Mouse (Mus musculus): ENCODE measurements around the gene Hist1h2ah. TPM values are rescaled to one million over a fixed set of nuclear protein-coding genes. Genes with fewer than 3 reads are reported as not detected.
A peak's percentile ranks its signal among the peaks of the same experiment; 100 is the strongest.

Hist1h2ah gene
- total RNA-seq, 2 experiments from 2014 or later = 2.3 to 12.5 TPM

GRCm38 (mm10) chr13:22015479-22016450, 19.6 kb downstream of the Hist1h2ah start:
- intact Hi-C loops (cut with DNase I) = loop anchor here (1.0 to 2.0 kb wide), 2 partner anchors 21 to 40 kb away; no protein-coding TSS in a partner anchor
- DNase-seq = peak; percentile 76 to 81

DNA sequence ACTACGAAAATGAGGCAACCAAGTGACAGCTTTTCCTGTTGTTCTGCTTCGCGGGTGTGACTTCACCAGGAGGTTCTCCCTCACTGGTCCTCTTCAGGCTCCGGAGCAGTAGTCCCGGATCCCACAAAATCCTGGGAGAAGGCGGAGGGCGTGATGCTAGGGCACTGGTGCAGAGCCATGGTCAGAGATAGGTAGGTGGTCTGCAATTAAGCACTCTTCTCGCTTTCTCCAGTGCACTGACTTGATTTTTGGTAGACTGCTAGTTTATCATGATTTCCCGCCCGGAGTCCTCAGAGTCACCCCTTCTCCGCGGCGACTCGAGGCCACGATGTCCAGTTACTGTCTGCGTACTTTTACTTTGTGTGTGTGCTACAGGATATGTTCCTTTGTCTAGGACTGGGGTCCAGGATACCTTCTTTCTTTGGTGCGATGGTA, 20.9 kb downstream of the Hist1h2ah start:
- DNase-seq = no peak
- intact Hi-C loops (cut with DNase I) = loop anchor here (2.0 kb wide), 1 partner anchor 20 kb away; no protein-coding TSS in a partner anchor

DNA sequence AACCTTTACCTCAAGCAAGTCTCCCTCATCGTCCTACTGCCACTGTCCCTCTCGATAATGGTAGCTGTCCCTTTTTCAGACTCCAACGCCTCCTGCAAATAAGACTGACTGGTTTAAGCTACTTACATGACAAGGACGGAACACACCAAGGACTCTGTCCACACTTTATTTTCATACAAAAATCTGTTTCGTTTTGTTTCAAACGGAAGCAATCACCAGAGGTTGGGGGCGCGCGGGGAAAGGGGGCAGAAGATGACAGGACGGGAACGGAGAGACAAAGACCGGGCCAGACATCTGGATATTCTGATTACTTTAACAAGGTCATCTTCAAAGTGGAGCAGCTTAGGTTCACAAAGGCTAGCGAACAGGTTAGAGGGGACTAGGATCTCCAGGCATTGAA, 21.7 kb downstream of the Hist1h2ah start:
- intact Hi-C loops (cut with DNase I) = loop anchor here (2.0 kb wide), 1 partner anchor 19 kb away; no protein-coding TSS in a partner anchor
- no peak for DNase-seq

GRCm38 (mm10) chr13:22009642-22010041, 25.7 kb downstream of the Hist1h2ah start, which contains the start of gene Prss16:
Gene Prss16 (minus strand): TSS chr13:22009742.
- intact Hi-C loops (cut with DNase I) = no loop called here
- no peak for DNase-seq

- intact Hi-C loops (cut with DNase I) = no loop called here
- DNase-seq = no peak
Observed at GRCm38 (mm10) chr13:22008707-22009106, 26.7 kb downstream of the Hist1h2ah start.

DNA sequence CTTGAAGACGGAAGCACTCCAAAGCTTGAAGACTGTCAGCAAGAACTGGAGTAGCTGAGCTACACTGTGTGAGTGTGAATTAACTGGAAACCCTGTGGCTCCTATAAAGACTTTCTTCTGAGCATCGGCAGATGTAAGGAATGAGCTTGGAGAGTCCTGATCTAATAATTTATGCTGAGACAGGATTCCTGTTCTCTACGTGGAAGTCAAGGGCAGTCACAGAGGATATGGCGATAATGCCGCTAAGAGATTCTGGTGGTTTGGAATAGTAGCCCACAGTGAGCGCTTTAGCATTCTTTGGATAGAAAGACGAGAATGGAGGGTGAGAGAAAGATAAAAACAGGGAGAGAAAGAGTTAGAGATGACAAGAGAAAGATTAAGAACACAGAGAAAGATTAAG, 27.5 kb downstream of the Hist1h2ah start:
- intact Hi-C loops (cut with DNase I) = no loop called here
- no peak for DNase-seq

DNA sequence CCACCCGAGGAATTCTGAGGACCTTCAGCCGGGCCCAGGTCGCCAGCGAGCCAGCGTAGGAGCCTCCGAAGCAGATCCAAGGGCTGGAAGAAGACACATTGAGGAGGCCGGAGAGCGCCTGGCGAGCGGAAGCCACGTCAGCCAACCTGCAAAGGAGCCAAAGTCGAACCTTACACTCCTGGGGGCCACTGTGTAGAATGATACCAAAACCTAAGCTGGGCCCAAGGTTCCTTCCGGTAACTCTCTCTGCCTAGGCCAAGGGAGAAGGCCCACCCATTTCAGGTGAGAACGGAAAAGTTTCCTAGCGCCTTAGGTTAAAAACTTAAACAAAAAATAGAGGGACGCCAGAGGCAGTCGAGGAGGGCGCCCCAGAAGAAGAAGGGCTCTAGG, 28.3 kb downstream of the Hist1h2ah start:
- intact Hi-C loops (cut with DNase I) = no loop called here
- DNase-seq = no peak

DNA sequence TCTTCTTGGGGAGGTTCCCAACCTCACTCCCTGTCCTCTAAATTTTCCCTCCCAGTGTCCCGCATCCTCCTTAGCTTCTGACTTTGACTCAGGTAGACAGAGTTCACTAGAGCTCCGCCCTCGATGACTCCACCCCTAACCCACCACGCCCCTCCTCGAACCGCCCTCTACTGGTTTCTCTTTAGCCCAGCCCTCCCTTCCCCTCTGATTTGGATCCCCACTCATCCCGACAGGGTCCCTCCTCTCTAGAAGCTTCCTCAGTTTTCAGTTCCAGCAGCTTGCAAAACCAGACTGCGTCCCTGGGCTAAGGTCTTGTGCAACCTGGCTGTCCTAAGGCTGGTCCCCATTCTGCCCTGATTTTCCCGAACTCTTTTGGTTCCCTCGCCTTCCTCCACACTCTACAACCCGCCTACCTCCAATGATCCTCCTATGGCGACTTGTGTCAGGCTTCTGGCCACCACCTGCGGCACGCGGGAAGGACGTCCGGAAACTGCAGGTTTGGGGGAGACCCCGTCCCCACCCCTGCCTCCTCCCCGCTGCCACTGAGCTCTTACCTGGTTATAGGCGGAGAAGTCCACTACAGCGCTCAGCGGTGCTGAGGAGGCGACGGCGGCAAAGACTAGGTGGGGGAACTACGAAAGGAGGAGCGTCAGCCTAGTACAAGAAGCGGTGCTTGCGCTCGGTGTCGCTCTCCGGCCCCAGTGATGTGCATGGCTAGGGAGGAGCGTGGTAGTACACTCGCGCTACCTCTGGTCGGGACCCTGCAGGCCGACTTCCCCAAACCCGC, 28.8 kb downstream of the Hist1h2ah start:
- peak in 1 of 2 experiments; percentile 41 for DNase-seq
- intact Hi-C loops (cut with DNase I) = no loop called here

DNA sequence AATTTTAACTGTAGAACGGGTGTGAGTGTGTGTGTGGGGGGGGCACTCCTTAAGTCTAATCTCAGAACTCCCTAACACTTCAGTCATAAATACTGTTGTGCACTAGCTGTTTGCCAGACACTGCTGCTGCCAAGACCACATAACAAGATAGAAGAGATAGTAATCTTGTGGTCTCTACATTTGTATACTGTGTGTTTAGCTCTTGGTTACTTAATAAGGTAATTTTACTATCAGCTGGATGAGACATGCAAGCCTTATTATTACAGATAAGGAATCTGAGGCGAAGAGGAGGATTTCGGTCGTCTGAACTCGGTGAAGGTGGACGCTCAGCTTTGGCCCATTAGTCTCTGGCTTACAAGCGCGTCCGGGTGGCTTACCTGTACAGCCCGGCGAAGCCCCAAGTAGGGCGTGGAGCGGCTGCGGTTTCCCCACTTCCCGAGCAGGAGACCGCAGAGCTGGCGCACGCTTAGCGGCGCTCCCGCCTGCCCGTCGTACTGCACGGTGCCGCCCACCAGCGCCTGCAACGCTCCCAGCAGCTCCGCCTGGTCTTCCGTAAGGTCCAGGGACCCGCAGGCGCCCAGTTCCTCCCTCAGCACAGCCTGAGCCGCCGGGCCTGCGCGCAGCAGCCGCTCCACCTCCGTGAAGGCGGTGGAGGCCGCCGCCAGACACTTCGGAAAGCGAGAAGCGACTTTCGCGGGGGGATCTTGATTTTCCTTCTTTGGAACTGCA, 29.6 kb downstream of the Hist1h2ah start:
- intact Hi-C loops (cut with DNase I) = no loop called here

DNA sequence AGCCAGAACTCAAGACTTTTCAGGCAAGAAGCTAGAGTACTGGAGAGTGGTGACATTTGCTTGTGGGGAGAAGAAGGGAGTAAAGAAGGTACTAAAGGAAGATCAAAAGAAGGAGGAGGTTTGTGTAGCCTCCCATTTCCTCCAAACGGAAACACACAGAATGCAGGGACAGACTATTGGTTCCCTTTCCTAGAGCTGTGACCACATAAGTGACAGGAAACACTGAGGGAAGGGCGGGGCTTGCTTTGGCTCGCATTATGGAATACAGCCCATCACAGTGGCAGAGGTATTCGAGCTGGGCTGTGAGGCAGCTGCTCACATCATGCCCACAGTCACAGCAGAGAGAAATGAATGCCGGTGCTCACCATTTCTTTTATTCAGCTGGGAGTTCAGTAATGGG, 33.5 kb downstream of the Hist1h2ah start:
- intact Hi-C loops (cut with DNase I) = no loop called here
- DNase-seq = no peak

More for the DNA sequence above, 29.6 kb downstream of the Hist1h2ah start:
- peak; percentile 34 to 52 for DNase-seq

DNA sequence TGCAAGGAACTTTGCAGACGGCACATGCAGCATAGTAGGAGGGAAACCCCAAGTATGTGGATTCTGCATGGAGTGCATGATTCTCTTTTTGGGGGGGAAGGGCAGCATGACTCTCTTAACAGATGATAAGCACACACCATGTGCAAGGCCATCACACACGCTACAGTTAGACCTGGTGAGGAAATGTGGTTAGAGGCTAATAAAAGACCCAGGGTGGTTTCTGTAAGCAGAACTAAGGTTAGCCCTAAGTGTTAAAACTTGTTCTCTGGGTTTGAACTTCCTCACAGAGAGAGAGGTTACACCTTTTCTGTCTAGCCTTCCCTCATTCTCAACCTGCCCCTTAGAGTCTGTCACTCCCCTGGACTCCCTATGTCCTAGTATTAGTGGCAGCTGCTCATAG, 34.0 kb downstream of the Hist1h2ah start:
- intact Hi-C loops (cut with DNase I) = no loop called here
- DNase-seq = no peak

- DNase-seq = no peak
- intact Hi-C loops (cut with DNase I) = no loop called here
Observed at GRCm38 (mm10) chr13:21999147-21999546, 36.2 kb downstream of the Hist1h2ah start.

- DNase-seq = no peak
- intact Hi-C loops (cut with DNase I) = no loop called here
Observed at GRCm38 (mm10) chr13:21998412-21998811, 37.0 kb downstream of the Hist1h2ah start.

GRCm38 (mm10) chr13:21997821-21998220, 37.5 kb downstream of the Hist1h2ah start:
- intact Hi-C loops (cut with DNase I) = loop anchor here (2.0 kb wide), 1 partner anchor 29 kb away; no protein-coding TSS in a partner anchor

DNA sequence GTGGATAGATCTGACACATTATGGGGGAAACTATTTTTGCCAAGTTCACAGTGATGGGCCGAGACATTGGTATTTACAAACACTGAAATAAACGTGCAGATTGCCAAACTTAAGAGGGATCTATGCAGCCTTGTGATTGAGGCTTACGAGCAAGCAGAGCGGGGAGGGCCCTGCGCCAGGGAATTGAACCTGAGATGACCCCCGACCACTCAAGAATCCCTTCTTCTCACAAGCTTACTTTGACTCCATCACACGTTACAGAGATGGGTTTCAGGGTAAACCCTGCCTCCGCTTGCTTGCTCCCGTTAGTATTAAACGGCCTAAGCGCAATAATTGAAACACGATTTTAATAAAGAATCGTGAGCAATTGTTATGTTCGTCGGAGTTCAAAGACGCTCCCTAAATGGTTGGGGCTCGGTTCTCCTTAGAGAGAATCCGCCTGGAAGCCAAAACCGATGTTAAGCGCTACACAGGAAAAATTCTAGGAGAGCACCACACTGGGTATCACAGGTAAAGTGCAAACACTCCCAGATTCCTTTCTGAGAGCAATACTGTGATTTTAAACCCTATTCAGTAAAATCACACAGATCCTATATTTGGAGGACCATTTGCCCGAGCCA, 38.1 kb downstream of the Hist1h2ah start:
- DNase-seq = no peak
- intact Hi-C loops (cut with DNase I) = loop anchor here (2.0 kb wide), 1 partner anchor 29 kb away; no protein-coding TSS in a partner anchor

More at GRCm38 (mm10) chr13:21997821-21998220, 37.5 kb downstream of the Hist1h2ah start:
- DNase-seq = no peak

DNA sequence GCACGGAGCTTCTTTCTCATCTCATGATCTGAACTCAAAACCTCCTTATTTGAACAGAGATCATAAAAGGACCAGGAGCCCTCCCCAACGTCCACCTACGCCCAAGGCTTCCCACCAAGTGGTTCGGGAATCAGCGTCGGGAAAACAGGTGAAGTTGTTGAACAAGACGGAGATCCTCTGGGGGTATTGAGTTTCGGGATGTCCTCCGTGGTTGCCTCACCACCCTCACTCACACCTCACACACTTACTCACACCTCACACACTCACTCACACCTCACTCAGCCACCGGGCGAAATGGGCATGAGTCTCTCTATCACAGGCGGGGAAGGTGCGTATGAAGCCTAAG, 38.6 kb downstream of the Hist1h2ah start:
- intact Hi-C loops (cut with DNase I) = loop anchor here (2.0 kb wide), 1 partner anchor 30 kb away; no protein-coding TSS in a partner anchor
- no peak for DNase-seq

DNA sequence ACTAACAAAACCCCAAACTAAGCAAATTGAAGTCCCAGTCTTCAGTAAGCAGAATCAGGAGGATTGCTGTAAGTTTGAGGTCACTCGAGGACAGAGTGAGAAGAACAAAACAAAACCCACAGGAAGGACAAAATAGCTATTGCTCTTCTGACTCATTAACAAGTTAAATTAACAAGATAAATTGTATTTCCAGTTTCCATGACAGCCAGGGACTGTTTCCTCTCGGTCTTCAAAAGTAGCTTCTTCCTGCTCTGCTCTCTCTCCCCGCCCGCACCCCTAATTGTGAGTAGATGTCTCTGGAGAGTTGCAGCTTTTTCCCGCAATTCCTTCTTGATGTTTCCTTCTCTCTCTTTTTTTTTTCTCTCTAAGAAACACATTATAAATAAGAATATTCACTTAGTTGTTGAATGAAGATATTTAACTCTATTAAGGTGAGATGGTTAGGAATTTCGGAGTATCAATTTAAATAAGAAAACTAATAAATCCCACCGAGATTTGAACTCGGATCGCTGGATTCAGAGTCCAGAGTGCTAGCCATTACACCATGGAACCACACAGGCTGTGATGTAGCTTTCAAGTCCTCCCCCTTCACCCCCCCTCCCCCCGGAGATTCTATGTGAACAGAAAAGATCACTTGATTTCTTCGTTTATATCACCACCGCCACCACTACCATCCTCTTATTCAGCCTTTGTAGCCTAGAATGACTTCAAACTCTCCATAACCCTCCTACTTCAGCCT, 39.1 kb downstream of the Hist1h2ah start:
- no peak for DNase-seq
- intact Hi-C loops (cut with DNase I) = loop anchor here (2.0 kb wide), 1 partner anchor 31 kb away; no protein-coding TSS in a partner anchor

- intact Hi-C loops (cut with DNase I) = loop anchor here (2.0 kb wide), 2 partner anchors 19 to 21 kb away; no protein-coding TSS in a partner anchor
- DNase-seq = peak in 1 of 2 experiments; percentile 47
Observed at GRCm38 (mm10) chr13:21995331-21995914, 39.9 kb downstream of the Hist1h2ah start.

Measured in heart, postnatal 36 days (tissue).